In the genomic region with DNA sequence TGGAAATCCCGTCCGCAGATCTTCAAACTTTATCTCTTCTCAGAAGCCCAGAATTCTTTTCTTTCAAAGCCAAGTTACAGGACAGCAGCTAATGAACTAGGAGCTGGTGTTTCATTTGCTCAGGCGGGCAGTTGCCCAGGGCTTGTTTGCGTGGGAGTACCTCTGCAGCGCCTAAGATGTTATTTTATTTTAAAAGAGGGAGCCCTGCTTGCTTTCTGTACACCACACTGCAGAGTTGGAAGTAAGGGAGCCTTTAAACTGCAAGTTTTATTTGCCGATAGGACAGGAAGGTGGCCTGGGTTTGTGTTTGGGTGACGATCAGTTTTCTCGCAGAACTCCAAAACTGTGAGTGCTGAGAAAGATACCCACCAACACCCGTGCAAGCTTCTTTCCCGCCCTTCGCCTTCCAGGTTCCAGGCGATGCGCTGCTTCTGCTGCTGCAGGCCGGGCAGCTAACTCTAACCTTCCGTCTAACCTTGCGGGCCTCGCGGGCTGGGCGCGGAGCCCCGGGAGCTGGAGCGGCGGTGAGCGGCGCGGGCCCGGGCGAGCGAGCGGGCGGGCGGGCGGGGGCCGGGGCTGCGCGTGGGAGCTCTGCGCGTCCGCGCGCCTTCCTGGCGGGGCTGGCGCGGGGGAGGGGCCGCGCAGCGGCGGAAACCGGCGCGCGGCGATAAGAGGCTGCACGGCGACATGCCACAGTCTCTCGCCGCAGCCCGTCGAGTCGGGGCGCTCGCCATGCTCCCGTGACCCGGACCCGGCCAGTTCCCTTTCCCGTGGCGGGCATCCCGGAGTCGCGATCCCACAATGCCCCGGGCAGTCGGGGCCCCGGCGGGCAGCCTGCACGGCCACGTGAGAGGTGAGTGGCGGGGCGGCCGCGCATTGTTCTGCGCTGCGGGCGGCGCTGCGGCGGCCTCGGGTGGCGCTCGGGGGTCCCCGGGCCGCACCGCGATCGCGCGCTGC, we compare ENCODE assay signal across 8 mouse cellular contexts. TPM values are rescaled to one million over a fixed set of nuclear protein-coding genes. Genes with fewer than 3 reads are reported as not detected.
DNase-seq lines count a peak whose midpoint lies in the region; ATAC-seq lines count a peak whose summit lies in the region.

No protein-coding gene starts in this region.

- H3K27ac ChIP-seq in hindbrain, embryonic 11.5 days (ENCODE audit: low read depth, low read length) = peak overlapping the region; percentile 92

- no peaks in the 10 kb centered on the region for H3K4me1 ChIP-seq in hindbrain, embryonic 11.5 days (replicated peaks; ENCODE audit: control insufficient read depth, insufficient read depth, low read length)

- H3K9me3 ChIP-seq in hindbrain, embryonic 11.5 days (ENCODE audit: control insufficient read depth, low read length) = no peaks in the 10 kb centered on the region

- WGBS in hindbrain, embryonic 11.5 days = 1% methylated on average over 48 of the region's 96 CpGs

- H3K4me2 ChIP-seq in hindbrain, embryonic 11.5 days (replicated peaks; ENCODE audit: low read depth, low read length) = peak overlapping the region; percentile 55

- H3K4me3 ChIP-seq in hindbrain, embryonic 11.5 days (ENCODE audit: low read depth, low read length) = peak overlapping the region; percentile 86

- H3K9ac ChIP-seq in hindbrain, embryonic 11.5 days (ENCODE audit: low read depth, low read length) = peak overlapping the region; percentile 93

- peak; percentile 83 for DNase-seq in NIH3T3 (ENCODE audit: low read depth)
- peak; percentile 85 for DNase-seq in cerebellum, postnatal 10 days
- peak; percentile 60 to 76 for DNase-seq in frontal cortex, postnatal 10 days (ENCODE audit: low spot score in 2 of 2)
- DNase-seq in hindbrain, embryonic 11.5 days (ENCODE audit: low spot score) = peak; percentile 78
- DNase-seq in layer of hippocampus, postnatal 25 days (ENCODE audit: extremely low spot score in 1 of 2, low spot score in 1 of 2) = peak; percentile 63 to 75
- peak; percentile 83 for DNase-seq in lung, postnatal 14 days
- peak; percentile 82 for DNase-seq in ovary, postnatal 36 days (ENCODE audit: low spot score)
- peak; percentile 89 for DNase-seq in thymus, postnatal 14 days

- ATAC-seq in hindbrain, embryonic 11.5 days (ENCODE audit: low FRiP score) = peak; percentile 93

- H3K27me3 ChIP-seq in hindbrain, embryonic 11.5 days (ENCODE audit: control insufficient read depth, insufficient read depth, low read length) = no peaks in the 10 kb centered on the region

- H3K36me3 ChIP-seq in hindbrain, embryonic 11.5 days (ENCODE audit: control insufficient read depth, insufficient read depth, low read length) = no peaks in the 10 kb centered on the region

RNA-seq across cellular contexts. Expression of gene Mbnl1, which starts 28.2 kb away (rescaled TPM):
- polyA plus RNA-seq in hindbrain, embryonic 11.5 days (2014; fragmentation: Nextera tagmentation; extraction: Ambion mirVana) = 42.0 and 60.0 TPM in 2 replicates
- total RNA-seq in layer of hippocampus, postnatal 25 days (2021) = 100 to 1,000 TPM; 113 to 125 TPM

Comparison
In these comparisons a context has a peak if more than half of its experiments do, and no peak if none do; other contexts are left out.
1. Peak in every context shown above with its lines: DNase-seq, ATAC-seq, H3K4me3 ChIP-seq and H3K27ac ChIP-seq.